Mouse (Mus musculus) layer of hippocampus, adult 2 months (tissue): ENCODE measurements at regions not wholly inside any gene's neighbourhood (a gene's known extent, or its start where the extent isn't known, plus 50 kb on each side); places are given as distances from the start of the nearest gene placed in this dataset.
A peak's percentile ranks its signal among the peaks of the same experiment; 100 is the strongest.

Experiments
- DNase-seq, 2 experiments: peaks; one replicate each; pipeline ENCODE4 v3.0.0; 2022; ENCODE audit warnings: low spot score in 2 of 2
- H3K27ac ChIP-seq: fragments of 200-600 bp; 2 replicates; pipeline ENCODE4 v1.8.1; 2022
- H3K4me3 ChIP-seq: fragments of 200-600 bp; 2 replicates; pipeline ENCODE4 v1.8.1; 2022; ENCODE audit warnings: mild to moderate bottlenecking
- CTCF ChIP-seq: fragments of 200-600 bp; conservative IDR thresholded peaks from 2 replicates; pipeline ENCODE4 v1.8.1; 2022; ENCODE audit warnings: antibody characterized with exemption, mild to moderate bottlenecking, moderate library complexity

DNA sequence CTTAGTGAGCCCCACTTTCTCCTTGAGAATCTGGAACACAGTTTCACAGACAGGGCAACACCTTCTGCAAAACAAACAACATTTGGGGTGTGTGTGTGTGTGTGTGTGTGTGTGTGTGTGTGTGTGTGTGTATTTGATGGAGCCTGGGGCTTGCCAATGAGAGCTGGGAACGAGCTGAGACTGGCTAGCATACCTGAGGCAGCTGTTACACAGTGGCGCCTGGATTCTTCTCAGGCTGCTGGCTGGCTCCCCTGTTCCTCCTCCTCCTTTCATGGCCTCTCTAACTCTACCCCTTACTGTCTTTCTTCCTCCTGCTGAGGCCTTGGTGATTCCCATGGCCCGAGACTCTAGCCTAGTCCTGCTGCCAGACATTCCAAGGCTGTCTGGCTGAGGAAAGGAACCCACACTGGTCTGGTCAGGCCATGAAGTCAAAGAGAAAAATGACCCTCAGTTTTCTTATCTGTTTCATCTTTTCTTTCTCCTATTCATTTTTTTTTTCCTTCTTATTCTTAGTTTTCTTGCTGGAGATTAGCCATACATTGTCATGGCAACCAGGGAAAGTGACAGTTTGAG is 79.6 kb upstream of the Sem1 start:
- DNase-seq, result no peak
- H3K4me3 ChIP-seq, result no peak overlapping the region
- TF ChIP-seq CTCF, result no peak
- H3K27ac ChIP-seq, result no peak overlapping the region

DNA sequence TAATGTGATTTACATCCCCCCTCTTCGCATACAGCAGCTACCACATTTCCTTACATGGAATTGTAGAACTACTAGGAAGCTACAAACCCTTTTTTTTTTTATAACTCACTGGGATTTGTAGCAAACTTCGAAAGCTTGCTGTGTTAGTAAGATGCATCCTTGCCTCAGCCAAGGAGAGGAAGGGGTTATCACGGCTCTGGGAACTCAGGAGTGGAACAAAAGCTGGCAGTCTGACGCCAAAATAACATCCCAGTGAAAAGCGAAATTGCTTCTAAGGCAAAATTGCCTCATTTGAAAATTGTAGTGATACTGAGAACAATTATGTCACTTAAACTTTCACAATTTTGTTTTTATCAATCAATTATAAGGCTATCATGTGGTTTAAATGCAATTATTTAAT is 81.6 kb upstream of the Sem1 start:
- no peak for DNase-seq
- no peak for TF ChIP-seq CTCF
- H3K27ac ChIP-seq, result no peak overlapping the region
- H3K4me3 ChIP-seq, result no peak overlapping the region

DNA sequence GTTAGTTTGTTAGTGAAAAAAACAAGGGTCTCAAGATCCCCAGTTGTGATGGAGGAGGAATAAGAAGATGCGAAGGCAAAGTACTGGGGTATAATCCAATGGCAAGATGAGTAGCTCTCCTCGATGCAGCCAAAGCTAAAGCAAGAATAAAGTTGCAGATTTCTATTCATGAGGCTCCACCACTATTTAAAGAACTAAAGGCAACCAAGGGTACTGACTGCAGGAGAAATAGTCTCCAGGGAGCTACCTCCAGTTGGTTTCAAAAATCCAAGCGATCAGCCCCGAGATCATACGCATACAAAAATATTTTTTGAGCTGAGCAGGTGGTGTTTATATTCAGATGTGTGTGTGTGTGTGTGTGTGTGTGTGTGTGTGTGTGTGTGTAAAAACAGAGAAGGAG is 88.3 kb upstream of the Sem1 start:
- DNase-seq, result no peak
- H3K4me3 ChIP-seq, result no peak overlapping the region
- no peak for TF ChIP-seq CTCF
- H3K27ac ChIP-seq, result no peak overlapping the region

DNA sequence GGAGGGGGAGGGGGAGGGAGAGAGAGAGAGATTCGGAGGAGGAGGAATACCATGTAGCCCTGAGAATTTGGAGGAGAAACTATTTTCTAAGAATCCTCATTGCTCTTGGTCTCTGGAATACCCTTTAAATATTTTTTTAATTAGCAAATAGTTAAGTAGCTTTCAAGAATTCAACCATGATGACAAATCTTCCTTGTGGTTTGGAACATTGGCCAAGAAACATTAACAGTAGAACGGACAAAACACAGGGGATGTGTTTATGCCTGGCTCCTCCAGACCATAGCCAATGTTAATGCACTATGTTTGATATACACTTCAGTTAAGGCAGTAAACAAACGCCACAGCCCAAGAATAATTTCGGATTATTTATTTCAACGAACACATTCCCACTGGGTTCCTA is 110.8 kb upstream of the Sem1 start:
- no peak for DNase-seq
- Histone ChIP-seq H3K4me3 (no peak overlapping the region), H3K27ac (no peak overlapping the region)
- TF ChIP-seq CTCF, result no peak

DNA sequence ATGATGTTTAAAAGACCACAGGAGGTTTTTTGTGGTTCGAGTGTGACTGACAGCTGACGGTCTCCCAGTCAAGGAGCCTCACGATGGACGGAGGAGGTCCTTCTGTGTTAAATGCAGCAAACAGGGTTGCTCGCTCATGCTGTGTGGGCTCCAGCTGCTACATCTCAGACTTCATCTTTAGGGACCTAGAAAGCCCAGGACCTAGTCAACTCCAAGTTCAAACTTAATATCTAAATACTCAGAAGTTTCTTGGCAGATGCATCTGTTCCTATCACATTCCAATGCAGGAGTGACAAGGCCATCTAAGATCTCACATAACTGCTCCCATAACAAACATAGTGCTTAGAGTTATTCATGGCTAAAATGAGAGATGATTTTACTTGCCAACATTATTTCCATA is 111.7 kb upstream of the Sem1 start:
- DNase-seq, result no peak
- Histone ChIP-seq H3K4me3 (no peak overlapping the region), H3K27ac (no peak overlapping the region)
- TF ChIP-seq CTCF, result no peak

DNA sequence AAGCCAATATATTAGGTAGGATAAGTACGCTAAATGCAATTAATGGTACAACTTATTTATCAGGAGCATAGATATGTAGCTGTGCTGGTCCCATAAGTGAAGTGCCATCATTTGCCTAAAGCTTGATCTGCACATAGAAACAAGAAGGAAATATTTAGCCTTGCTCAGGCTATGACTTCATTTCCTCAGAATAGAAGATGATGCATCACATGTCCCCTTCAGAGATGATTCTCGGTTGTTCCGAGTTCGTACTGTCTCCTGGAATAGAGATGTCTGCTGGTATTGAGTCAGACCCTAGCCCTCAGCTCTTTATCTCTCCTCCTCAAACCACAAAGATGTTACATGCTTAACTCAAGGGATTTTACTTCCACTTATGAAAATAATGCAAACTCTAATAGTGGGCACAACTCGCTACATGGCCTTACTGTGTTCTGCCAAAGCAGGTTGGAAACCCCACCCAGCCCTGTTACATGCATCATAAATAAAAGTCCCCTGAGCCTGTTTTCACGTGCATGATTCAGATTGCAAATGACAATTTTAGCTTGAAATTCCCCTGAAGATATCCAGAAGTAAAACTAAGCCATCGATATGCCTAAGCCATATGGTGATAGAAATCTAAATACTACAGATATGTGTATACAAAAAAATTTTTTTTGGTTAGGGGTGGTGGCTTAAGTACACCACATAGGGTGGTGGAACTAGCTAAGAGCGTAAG is 113.8 kb upstream of the Sem1 start:
- Histone ChIP-seq H3K4me3 (no peak overlapping the region), H3K27ac (no peak overlapping the region)
- DNase-seq, result no peak
- TF ChIP-seq CTCF, result no peak

DNA sequence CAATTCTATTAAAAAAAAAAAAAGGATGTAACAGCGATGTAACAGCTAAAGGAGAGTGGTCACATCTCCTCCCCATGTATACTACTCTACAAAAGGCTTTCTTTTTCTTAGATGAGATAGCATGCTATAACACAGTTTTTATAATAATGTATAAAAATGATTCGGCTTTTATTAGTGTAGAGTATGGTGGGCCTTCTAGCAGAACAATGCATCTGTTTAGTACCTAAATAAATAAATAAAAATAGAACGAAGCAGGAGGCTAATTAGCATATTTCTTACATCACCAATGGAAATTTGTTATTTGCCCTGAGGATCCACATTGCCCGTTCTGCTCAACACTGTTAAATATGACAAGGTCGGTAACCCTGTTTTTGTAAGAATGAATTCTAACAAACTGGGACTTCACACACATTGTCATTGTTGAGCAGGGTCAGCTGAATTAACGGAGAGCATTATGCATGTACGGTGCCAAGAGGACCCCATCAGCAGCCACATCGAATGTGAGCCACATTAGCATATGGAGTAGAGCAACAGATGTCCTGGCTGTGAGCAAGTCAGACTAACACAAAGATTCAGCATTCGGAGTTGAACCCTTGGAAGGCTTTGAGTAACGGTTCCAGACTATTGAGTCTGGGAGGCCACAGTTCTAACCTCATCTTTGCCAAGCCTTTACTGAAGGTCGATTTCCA is 117.4 kb upstream of the Sem1 start:
- no peak for DNase-seq
- H3K27ac ChIP-seq, result no peak overlapping the region
- TF ChIP-seq CTCF, result no peak
- H3K4me3 ChIP-seq, result no peak overlapping the region

DNA sequence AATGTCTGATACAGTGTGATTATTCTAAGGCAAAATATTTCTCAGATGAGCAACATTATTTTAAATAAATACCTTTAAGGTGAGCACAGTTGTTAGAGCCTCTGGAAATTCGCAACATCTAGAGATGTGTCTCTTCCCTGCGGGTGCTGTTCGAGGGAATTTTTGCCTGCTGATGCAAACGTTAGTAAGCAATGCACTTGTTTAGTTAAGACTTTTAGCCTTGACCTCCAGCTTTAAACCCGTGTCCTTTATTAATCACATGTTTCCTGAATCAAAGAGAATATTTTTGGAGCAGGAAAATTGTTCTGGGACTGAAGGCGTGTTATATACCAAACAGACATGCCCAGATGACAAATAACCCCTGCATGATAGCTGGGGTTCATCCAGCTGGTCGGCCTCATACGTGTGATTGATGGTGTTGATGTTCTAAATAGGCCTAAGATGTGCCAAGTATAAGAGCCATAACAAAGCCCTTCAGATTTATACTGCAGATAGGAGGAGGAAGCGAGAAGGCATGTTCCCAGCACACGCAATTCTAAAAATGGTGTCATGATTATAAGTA is 119.0 kb upstream of the Sem1 start:
- TF ChIP-seq CTCF, result no peak
- no peak for DNase-seq
- Histone ChIP-seq H3K27ac (no peak overlapping the region), H3K4me3 (no peak overlapping the region)

DNA sequence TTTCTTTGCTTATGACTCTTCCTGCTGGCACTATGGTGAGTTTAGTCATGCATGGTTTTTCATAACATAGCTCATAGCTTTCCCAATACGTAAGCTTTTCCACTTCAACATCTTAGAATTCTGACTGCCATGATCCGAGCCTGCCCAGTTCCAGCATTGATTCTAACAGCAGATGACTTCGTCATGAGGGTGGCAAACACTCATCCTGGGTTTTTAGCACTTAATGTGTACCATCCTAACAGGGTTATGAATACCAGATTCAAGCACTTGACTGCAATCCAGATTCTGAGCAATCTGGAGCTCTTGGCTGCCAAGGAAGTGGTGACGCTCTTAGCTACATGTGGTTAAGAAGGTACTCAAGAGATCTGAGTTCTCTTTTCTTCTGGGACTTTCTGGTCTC is 128.3 kb upstream of the Sem1 start:
- Histone ChIP-seq H3K27ac (no peak overlapping the region), H3K4me3 (no peak overlapping the region)
- TF ChIP-seq CTCF, result no peak
- DNase-seq, result peak; percentile 11 to 46

DNA sequence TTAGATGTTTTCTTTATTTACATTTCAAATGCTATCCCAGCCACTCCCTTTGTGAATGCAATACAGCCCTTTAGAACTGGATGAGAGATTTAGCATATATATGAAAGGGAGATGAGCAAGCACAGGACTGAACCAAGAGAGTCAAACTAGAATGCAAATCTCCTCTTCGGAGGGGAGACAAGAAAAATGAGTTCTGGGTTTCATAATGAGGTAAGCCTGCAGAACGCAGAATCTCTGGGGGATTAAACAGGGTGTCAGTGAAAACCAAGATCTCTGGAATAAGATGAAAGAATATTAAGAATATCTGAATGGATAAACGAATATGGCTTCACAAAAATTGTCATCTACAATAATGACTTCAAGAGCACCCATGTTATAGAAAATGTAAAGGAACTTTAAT is 130.6 kb upstream of the Sem1 start:
- Histone ChIP-seq H3K4me3 (no peak overlapping the region), H3K27ac (no peak overlapping the region)
- DNase-seq, result no peak
- no peak for TF ChIP-seq CTCF

DNA sequence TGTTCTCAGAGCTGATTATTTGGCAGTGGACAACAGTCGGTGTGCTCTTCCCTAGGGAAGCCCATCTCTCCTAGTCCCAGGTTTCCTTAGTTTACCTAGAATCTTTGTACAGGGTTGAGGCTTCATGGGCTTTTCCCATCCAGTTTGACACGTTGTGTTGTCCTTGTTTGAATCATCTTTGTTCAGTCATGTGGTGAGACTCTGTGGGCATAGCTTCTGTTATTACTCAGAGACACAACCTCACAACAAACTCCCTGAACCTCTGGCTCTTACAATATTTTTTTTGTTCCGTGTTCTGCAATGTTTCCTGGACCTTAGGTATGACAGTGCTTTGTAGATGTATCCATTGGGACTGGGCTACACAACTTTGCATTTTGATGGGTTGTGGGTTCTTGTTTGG is 132.9 kb upstream of the Dlx6 start:
- Histone ChIP-seq H3K4me3 (no peak overlapping the region), H3K27ac (no peak overlapping the region)
- DNase-seq, result no peak
- TF ChIP-seq CTCF, result no peak

DNA sequence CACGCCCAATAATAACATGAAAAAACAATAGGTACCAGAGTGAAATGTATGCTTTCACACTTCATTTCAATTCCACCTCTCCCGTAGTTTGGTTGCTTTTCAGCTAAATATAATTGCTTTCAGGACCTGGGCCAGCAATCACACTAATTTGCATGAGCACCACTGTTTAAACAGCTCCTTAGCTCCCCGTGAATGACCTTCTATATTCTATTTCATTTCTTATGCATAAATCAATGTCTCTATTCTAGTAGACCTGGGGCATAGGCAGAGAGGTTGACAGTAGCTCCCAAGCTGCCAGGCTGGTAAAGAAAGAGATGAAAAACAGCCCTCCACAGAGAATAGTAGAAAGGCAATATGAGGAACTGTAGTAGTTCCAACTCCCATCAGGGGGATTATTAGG is 117.7 kb upstream of the Dlx6 start:
- TF ChIP-seq CTCF, result no peak
- no peak for DNase-seq
- Histone ChIP-seq H3K27ac (no peak overlapping the region), H3K4me3 (no peak overlapping the region)

DNA sequence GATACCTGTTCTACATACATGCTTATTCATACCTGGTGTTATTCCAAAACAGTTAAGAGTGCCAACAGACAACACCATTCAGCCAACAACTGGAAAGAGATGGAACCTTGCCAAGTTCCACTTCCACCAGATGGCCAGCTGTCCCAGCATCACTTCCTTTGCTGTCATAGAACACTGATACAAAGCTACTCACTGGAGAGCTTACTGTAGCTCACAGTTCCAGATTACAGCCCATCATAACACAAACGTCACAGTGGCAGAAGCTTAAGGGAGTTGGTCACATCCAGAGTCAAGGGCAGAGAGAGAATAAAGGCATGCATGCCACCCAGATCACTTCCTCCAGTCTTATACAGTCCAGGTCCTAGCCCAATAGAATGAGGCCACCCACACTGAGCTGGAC is 84.0 kb upstream of the Dlx6 start:
- no peak overlapping the region for H3K27ac ChIP-seq
- TF ChIP-seq CTCF, result no peak
- H3K4me3 ChIP-seq, result no peak overlapping the region
- no peak for DNase-seq

DNA sequence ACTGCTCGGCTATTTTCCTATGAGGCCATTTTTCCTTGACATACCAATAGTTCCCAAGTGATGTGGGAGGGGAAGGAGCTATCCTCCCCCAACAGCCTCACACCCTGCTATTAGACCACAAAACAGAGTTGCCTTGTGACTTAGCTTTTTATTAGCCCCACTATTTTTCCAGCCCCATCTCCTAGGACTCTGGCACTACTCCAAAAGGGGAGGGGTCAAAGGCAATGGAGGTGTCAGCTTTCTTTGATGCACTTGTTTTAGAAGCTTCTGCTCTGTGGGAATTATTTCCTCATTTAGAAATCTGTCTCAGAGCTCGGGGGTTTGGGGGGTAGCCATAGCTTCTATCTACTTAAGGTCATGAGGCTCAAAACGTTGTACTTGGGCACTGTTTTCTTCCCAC is 81.6 kb upstream of the Dlx6 start:
- no peak for TF ChIP-seq CTCF
- Histone ChIP-seq H3K4me3 (no peak overlapping the region), H3K27ac (no peak overlapping the region)
- no peak for DNase-seq
